Mouse (Mus musculus) small intestine, adult 10 weeks (tissue): Measurements from ENCODE around the gene Parg. TPM values are rescaled to one million over a fixed set of nuclear protein-coding genes. Genes with fewer than 3 reads are reported as not detected.

Source experiments
- polyA plus RNA-seq: library from polyadenylated mRNA; stranded (reverse); fragments of 350-450 nt; fragmentation: Illumina TruSeq; extraction: RNeasy Lipid Tissue Mini Kit (QIAGEN cat#74804); gene quantifications from one replicate; pipeline ENCODE4 v1.2.3, GENCODE M21; 2014; ENCODE audit warnings: low replicate concordance

Gene Parg
- polyA plus RNA-seq: 42.9 TPM

DNA sequence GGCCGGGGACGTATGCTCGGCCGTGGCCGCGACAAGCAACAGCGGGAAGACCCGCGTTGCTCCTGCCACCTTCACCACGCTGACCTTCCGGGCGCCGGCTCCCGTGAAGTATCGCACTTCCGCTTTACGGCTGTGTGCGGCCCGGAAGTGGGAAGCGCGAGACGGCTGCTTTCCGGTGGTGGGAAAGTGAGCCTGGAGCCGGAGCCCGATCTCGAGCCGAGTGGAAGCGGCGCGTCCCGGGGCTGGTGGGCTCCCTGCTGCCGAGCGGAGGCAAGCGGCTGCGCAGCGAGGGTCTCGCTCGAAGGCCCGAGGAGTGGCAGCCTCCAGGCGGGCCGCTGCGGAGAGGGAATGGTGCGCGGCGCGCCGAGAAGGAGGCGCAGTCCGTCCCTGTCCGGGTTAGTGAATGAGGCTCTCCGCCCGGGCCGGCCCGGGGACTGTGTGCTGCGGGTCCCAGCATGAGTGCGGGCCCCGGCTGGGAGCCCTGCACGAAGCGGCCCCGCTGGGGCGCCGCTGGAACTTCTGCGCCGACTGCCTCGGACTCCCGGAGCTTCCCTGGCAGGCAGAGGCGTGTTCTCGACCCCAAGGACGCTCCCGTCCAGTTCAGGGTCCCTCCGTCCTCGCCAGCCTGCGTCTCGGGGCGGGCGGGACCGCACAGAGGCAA, at the start of gene Parg, which contains the start of gene Timm23:
Gene Parg (plus strand): TSS at position 159 of the 661 bp plus-strand sequence.
Gene Timm23 (minus strand): TSS at position 108 of the 661 bp plus-strand sequence.

DNA sequence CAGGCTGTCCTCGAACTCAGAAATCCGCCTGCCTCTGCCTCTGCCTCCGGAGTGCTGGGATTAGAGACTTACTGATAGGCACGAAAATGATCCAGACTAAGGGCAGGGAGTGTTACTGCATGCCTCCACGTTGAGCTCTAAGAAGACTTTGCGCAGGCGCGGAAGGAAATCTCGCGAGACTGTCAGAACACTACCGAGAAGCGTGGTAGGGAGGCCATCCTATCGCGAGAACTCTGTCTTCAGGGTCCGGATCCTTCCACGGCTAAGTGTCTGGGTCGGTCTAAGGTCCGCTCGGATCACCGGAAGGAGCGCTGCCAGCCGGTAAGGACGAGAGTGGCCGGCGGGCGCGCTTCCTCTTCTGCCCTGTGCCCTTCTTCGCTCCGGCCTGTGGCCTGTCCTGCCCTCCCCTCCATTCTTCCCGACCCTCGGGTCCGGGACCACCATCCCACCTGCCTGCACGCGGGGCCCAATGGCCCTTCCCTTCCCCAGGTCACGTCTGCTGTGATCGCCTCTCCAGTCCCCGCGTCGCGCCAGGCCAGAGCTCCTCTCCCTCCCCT, 42.0 kb upstream of the Parg start, which contains the start of gene Ncoa4:
Gene Ncoa4 (plus strand): TSS at position 176 of the 557 bp plus-strand sequence.

DNA sequence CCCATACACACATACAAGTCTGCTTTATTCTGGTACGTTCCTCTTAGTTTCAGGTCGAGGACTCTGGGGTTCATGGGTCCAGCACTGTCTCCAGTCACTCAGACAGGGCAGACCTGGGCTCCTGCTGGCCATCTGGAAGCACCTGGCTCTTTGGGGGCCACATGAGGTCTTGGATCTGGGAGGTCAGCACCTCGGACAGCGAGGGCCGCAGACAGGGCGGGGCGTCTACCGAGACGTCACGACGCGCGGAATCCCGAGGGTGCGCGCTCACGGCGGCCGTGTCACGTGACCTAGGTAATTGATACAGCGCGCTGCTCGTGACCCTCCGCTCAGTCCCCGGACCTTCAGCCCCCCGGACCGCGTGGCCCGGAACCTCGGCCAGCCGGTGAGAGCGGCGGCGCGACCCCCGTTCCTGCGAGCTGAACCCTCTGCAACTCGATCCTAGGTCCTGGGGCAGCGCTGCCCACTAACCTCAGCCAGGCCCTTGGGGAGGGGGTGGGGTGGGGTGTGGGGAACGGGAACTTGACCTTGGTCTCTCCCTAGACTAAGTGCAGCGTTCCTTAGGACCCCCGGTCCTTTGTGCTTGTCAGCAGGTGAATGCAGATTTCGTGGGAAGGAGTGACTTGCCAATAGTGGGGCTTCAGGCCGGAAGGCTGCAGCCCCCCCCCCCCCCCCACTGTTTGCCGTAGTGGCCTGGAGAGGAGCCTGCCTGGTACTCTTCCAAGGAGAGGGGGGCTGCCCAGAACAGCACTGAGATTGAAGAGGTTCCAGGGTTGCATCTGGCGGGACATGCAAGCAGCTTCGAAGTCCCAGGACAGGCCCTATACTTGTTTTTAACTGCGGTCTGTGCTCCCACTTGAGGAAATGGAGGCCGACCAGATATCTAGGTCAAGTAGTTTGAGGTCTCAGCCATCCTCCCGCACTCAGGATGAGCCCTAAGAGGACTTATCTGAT, 120.3 kb downstream of the Parg start, which contains the start of gene Ogdhl:
Gene Ogdhl (plus strand): TSS at position 288 of the 954 bp plus-strand sequence.

Other genes with a start within 250 kb of the Parg start
- 2.9 TPM for gene Galnt15, start 173.0 kb upstream of the Parg start, polyA plus RNA-seq
- 85.4 TPM for gene Oxnad1, start 116.6 kb upstream of the Parg start, polyA plus RNA-seq
- 57.0 TPM for gene Dph3, start 116.2 kb upstream of the Parg start, polyA plus RNA-seq
- not detected for gene Msmb, start 59.9 kb upstream of the Parg start, polyA plus RNA-seq
- 415 TPM for gene Ncoa4, start 42.1 kb upstream of the Parg start, polyA plus RNA-seq
- gene Timm23, start 51 bp upstream of the Parg start, polyA plus RNA-seq: 101 TPM
- gene Ogdhl, start 120.1 kb downstream of the Parg start, polyA plus RNA-seq: 0.11 TPM
- gene 1700024G13Rik, start 186.4 kb downstream of the Parg start, polyA plus RNA-seq: not detected